Mouse (Mus musculus): ENCODE data around the gene Ms4a4a. TPM values are rescaled to one million over a fixed set of nuclear protein-coding genes. Genes with fewer than 3 reads are reported as not detected.

Ms4a4a gene
- 1.4 and 2.4 TPM in 2 replicates for polyA plus RNA-seq (2016; fragmentation: Nextera tagmentation; extraction: Ambion mirVana)

GRCm38 (mm10) chr19:11375273-11375672 lies at the start of gene Ms4a4a:
Gene Ms4a4a (plus strand): TSS chr19:11375523.
- no peaks in the 10 kb centered on the region for H3K36me3 ChIP-seq (replicated peaks)
- no peaks in the 10 kb centered on the region for H3K27me3 ChIP-seq
- WGBS = 92% methylated on average over 2 of the region's 2 CpGs
- no peak within 1 kb of the TSS for H3K4me2 ChIP-seq
- H3K4me1 ChIP-seq = no peaks in the 10 kb centered on the region
- H3K27ac ChIP-seq = no peak within 1 kb of the TSS
- no peak within 1 kb of the TSS for H3K4me3 ChIP-seq (replicated peaks)
- no peaks in the 10 kb centered on the region for H3K9me3 ChIP-seq
- H3K9ac ChIP-seq = no peak within 1 kb of the TSS
- ATAC-seq (ENCODE audit: low FRiP score) = no peak

DNA sequence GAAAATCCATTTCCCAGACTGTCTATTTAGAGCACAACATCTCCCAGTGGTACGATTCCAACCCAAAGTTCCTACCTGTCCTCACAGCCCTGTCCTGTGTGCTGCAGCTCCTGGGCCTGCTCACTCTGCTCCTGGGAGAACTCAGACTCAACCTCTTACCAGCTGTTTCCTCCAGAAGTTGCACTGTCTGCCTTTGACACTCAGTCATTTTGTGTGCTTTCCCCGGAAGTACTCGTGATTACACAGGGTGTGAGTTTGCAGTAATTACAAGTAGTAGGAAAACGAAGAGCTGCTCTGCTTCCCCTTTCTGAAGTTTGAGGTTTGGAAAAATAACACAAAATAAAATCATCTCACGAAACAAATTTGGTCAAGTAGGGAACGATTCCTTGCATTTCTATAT lies 39.4 kb upstream of the Ms4a4a start, which contains the start of gene Ms4a7:
Ms4a7 (minus strand) TSS at position 215 of the 400 bp plus-strand sequence.
- no peaks in the 10 kb centered on the region for H3K27me3 ChIP-seq
- 93% methylated on average over 6 of the region's 6 CpGs for WGBS
- H3K4me1 ChIP-seq = no peaks in the 10 kb centered on the region

DNA sequence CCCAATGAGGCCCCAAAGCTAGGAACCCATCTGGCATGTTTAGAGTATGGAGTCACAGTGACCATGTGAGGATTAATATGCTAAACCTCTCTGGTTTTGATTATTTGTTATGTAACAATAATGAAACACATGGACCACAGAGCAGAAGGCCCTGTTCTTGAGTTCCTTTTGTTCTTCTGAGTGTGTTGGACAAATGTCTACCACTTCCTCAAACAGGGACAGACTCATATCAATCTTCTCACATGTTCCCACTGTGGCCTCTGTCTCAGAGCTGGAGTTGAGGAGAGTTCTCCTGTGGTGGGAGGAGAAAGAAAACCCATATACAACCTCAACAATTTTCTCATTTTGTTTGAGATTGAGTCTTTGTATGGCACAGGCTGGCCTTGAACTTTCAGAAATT lies 32.2 kb upstream of the Ms4a4a start:
- Histone ChIP-seq H3K9me3 (no peaks in the 10 kb centered on the region), H3K36me3 (replicated peaks) (no peaks in the 10 kb centered on the region), H3K27me3 (no peaks in the 10 kb centered on the region), H3K4me1 (no peaks in the 10 kb centered on the region), H3K4me3 (replicated peaks) (no peak overlapping the region), H3K27ac (no peak overlapping the region), H3K4me2 (no peak overlapping the region), H3K9ac (no peak overlapping the region)
- no peak for ATAC-seq (ENCODE audit: low FRiP score)

More for the DNA sequence above, 39.4 kb upstream of the Ms4a4a start, which contains the start of gene Ms4a7:
- Histone ChIP-seq H3K27ac (no peak within 1 kb of the TSS), H3K36me3 (replicated peaks) (no peaks in the 10 kb centered on the region), H3K4me3 (replicated peaks) (no peak within 1 kb of the TSS), H3K9me3 (no peaks in the 10 kb centered on the region), H3K9ac (no peak within 1 kb of the TSS), H3K4me2 (no peak within 1 kb of the TSS)
- ATAC-seq (ENCODE audit: low FRiP score) = no peak

- Histone ChIP-seq H3K27ac (no peak overlapping the region), H3K27me3 (no peaks in the 10 kb centered on the region), H3K9ac (no peak overlapping the region), H3K4me1 (no peaks in the 10 kb centered on the region), H3K36me3 (replicated peaks) (no peaks in the 10 kb centered on the region), H3K9me3 (no peaks in the 10 kb centered on the region), H3K4me3 (replicated peaks) (no peak overlapping the region), H3K4me2 (no peak overlapping the region)
- ATAC-seq (ENCODE audit: low FRiP score) = no peak
Observed at GRCm38 (mm10) chr19:11343992-11344391, 31.3 kb upstream of the Ms4a4a start.

DNA sequence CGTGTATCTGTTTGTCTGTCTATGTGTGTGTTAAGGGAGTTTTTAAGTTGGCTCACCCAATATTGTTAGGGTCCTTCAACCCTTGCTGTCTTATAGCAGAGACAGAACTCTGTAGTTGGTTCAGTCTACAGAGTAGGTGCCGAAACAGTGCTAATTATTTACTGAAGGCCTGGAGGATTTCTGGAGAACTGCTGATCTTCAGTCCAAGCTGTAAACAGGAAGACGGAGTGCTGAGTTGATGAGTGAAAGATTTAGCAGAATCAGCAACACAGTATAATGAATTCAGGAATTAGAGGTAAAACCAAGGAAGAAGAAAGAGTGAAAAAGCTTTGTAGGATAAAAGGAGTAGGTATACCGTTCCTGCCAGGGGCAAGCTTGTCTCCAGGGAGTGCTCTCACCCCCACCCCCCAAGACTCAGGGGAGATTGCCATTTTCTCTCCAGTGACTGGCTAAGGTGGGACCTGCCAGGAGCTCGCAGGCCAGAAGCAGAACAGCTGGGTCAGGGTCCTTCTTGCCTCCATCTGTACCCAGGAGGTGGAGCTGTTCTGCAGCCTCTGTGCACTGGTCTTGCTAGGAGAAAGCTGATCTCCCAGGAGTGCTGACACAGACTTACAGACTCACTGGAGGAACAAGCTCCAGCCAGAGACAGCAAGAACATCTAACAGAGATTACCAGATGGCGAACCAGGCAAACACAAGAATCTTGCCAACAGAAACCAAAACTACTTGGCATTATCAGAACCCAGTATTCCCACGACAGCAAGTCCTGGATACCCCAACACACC lies 25.4 kb upstream of the Ms4a4a start:
- Histone ChIP-seq H3K9me3 (no peaks in the 10 kb centered on the region), H3K4me1 (no peaks in the 10 kb centered on the region), H3K4me2 (no peak overlapping the region), H3K27ac (no peak overlapping the region), H3K36me3 (replicated peaks) (no peaks in the 10 kb centered on the region), H3K4me3 (replicated peaks) (no peak overlapping the region), H3K27me3 (no peaks in the 10 kb centered on the region), H3K9ac (no peak overlapping the region)
- WGBS = 67% methylated on average over 7 of the region's 7 CpGs
- ATAC-seq (ENCODE audit: low FRiP score) = no peak

DNA sequence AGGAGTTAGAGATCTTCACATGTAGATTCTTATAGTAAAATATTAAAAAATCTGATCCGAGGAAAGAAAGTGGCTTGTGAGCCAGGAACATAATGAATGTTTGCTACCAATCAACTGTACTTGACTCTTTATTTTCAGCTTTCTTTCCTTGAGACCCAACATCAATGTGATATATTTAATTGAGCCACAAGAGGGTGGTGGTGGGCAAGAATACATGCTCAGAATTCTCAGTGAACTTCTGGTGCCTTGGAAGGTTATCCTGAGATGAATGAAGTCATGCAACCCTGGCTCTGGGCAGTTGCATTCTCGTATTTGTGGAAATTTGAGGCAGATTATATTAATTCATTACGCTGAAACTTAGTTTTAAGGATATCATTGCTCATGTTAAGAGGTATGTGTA lies 23.4 kb upstream of the Ms4a4a start:
- Histone ChIP-seq H3K9ac (no peak overlapping the region), H3K4me1 (no peaks in the 10 kb centered on the region), H3K4me3 (replicated peaks) (no peak overlapping the region), H3K27ac (no peak overlapping the region), H3K9me3 (no peaks in the 10 kb centered on the region), H3K27me3 (no peaks in the 10 kb centered on the region), H3K36me3 (replicated peaks) (no peaks in the 10 kb centered on the region), H3K4me2 (no peak overlapping the region)
- WGBS = 53% methylated on average over 3 of the region's 3 CpGs
- no peak for ATAC-seq (ENCODE audit: low FRiP score)

DNA sequence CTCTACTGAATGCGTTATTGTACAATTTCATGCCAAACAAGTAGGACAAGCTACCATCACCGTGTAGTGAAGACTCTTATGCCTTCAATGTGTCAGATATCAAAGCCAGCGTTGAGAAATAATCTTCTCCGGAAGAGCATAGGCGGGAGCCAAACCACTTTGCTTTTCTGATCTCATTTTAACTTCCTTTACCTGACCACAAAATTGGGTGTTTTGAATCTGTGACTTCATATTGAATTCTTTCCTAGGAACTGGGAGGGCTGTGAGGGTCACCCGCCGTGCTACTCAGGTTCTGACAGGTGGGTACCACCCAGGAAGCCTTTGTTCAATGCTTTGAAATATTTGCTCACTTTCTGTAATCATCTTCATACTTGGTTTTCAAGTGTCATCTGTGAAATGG lies 19.6 kb upstream of the Ms4a4a start:
- no peaks in the 10 kb centered on the region for H3K36me3 ChIP-seq (replicated peaks)
- no peaks in the 10 kb centered on the region for H3K4me1 ChIP-seq
- WGBS = 85% methylated on average over 7 of the region's 7 CpGs
- no peak overlapping the region for H3K9ac ChIP-seq
- no peak overlapping the region for H3K27ac ChIP-seq
- H3K4me2 ChIP-seq = no peak overlapping the region
- H3K9me3 ChIP-seq = no peaks in the 10 kb centered on the region
- no peak for ATAC-seq (ENCODE audit: low FRiP score)
- H3K4me3 ChIP-seq (replicated peaks) = no peak overlapping the region
- no peaks in the 10 kb centered on the region for H3K27me3 ChIP-seq

DNA sequence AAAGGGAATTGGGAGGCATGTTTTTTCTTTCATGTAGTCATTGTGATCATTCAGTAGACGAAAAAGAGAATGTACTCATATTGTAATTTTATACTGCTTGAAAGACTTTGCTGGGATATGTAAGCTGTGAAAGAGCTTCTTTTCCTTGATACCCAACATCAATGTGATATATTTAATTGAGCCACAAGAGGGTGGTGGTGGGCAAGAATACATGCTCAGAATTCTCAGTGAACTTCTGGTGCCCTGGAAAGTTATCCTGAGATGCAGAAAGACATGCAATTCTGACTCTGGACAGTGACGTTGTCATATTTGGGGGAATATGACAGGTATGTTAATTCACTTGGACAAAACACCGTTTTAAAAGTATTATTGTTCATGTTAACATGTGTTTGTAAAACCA lies 15.2 kb upstream of the Ms4a4a start:
- Histone ChIP-seq H3K9ac (no peak overlapping the region), H3K27me3 (no peaks in the 10 kb centered on the region), H3K4me2 (no peak overlapping the region), H3K9me3 (no peaks in the 10 kb centered on the region), H3K4me1 (no peaks in the 10 kb centered on the region), H3K27ac (no peak overlapping the region), H3K4me3 (replicated peaks) (no peak overlapping the region), H3K36me3 (replicated peaks) (no peaks in the 10 kb centered on the region)
- WGBS = 64% methylated on average over 3 of the region's 3 CpGs
- no peak for ATAC-seq (ENCODE audit: low FRiP score)

- no peak overlapping the region for H3K4me2 ChIP-seq
- no peaks in the 10 kb centered on the region for H3K36me3 ChIP-seq (replicated peaks)
- no peak overlapping the region for H3K4me3 ChIP-seq (replicated peaks)
- no peaks in the 10 kb centered on the region for H3K4me1 ChIP-seq
- no peaks in the 10 kb centered on the region for H3K27me3 ChIP-seq
- H3K27ac ChIP-seq = no peak overlapping the region
- ATAC-seq (ENCODE audit: low FRiP score) = no peak
- no peaks in the 10 kb centered on the region for H3K9me3 ChIP-seq
- H3K9ac ChIP-seq = no peak overlapping the region
Observed at GRCm38 (mm10) chr19:11362002-11362401, 13.3 kb upstream of the Ms4a4a start.

DNA sequence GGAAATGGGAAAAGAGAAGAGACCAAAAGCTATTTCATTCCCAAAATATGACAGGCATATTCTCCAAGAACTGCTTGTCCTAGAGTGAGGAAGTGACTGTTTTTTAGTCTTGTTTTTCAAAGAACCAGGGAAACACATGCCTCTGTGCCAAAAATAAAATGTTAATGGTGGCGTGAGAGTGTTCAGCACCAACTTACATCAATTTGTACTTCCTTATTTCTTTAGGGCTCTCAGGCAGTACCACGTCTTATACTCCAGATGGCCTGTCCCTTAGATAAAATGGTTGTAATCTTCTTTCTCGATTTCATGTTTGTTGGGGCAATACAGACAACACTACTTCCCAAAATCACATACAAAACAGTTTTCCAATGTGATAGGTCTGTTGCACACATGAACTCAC lies 7.0 kb upstream of the Ms4a4a start:
- 82% methylated on average over 3 of the region's 3 CpGs for WGBS
- no peak overlapping the region for H3K4me3 ChIP-seq (replicated peaks)
- no peak for ATAC-seq (ENCODE audit: low FRiP score)
- H3K27me3 ChIP-seq = no peaks in the 10 kb centered on the region
- no peaks in the 10 kb centered on the region for H3K9me3 ChIP-seq
- H3K9ac ChIP-seq = no peak overlapping the region
- no peaks in the 10 kb centered on the region for H3K36me3 ChIP-seq (replicated peaks)
- H3K27ac ChIP-seq = no peak overlapping the region
- H3K4me2 ChIP-seq = no peak overlapping the region
- no peaks in the 10 kb centered on the region for H3K4me1 ChIP-seq

- no peaks in the 10 kb centered on the region for H3K36me3 ChIP-seq (replicated peaks)
- no peak for ATAC-seq (ENCODE audit: low FRiP score)
- H3K4me2 ChIP-seq = no peak overlapping the region
- no peaks in the 10 kb centered on the region for H3K27me3 ChIP-seq
- H3K4me1 ChIP-seq = no peaks in the 10 kb centered on the region
- H3K9me3 ChIP-seq = no peaks in the 10 kb centered on the region
- no peak overlapping the region for H3K27ac ChIP-seq
- no peak overlapping the region for H3K9ac ChIP-seq
- H3K4me3 ChIP-seq (replicated peaks) = no peak overlapping the region
Observed at GRCm38 (mm10) chr19:11371181-11371580, 4.1 kb upstream of the Ms4a4a start.

GRCm38 (mm10) chr19:11376399-11376798 lies 1.1 kb downstream of the Ms4a4a start:
- 82% methylated on average over 2 of the region's 2 CpGs for WGBS
- Histone ChIP-seq H3K36me3 (replicated peaks) (no peaks in the 10 kb centered on the region), H3K4me2 (no peak overlapping the region), H3K4me1 (no peaks in the 10 kb centered on the region), H3K9me3 (no peaks in the 10 kb centered on the region), H3K27ac (no peak overlapping the region), H3K27me3 (no peaks in the 10 kb centered on the region), H3K4me3 (replicated peaks) (no peak overlapping the region), H3K9ac (no peak overlapping the region)
- ATAC-seq (ENCODE audit: low FRiP score) = no peak

- H3K4me2 ChIP-seq = no peak overlapping the region
- no peak overlapping the region for H3K27ac ChIP-seq
- no peaks in the 10 kb centered on the region for H3K4me1 ChIP-seq
- H3K36me3 ChIP-seq (replicated peaks) = no peaks in the 10 kb centered on the region
- WGBS = 78% methylated on average over 2 of the region's 2 CpGs
- no peak overlapping the region for H3K9ac ChIP-seq
- H3K9me3 ChIP-seq = no peaks in the 10 kb centered on the region
- H3K27me3 ChIP-seq = no peaks in the 10 kb centered on the region
- ATAC-seq (ENCODE audit: low FRiP score) = no peak
- no peak overlapping the region for H3K4me3 ChIP-seq (replicated peaks)
Observed at GRCm38 (mm10) chr19:11387109-11387508, 11.8 kb downstream of the Ms4a4a start.

Measured in forebrain, embryonic 12.5 days (tissue).